Mouse (Mus musculus) testis, postnatal 14 days (tissue): ENCODE measurements at regions not wholly inside any gene's neighbourhood (a gene's known extent, or its start where the extent isn't known, plus 50 kb on each side); places are given as distances from the start of the nearest gene placed in this dataset.
A peak's percentile ranks its signal among the peaks of the same experiment; 100 is the strongest.

Experiments used
- DNase-seq: peaks from one replicate; pipeline ENCODE4 v3.0.0; 2021; ENCODE audit warnings: low spot score

- no peak for DNase-seq
Observed at GRCm38 (mm10) chr1:185619011-185619410, 164.4 kb downstream of the Slc30a10 start.

- DNase-seq, result no peak
Observed at GRCm38 (mm10) chr1:185628401-185628800, 173.8 kb downstream of the Slc30a10 start.

- no peak for DNase-seq
Observed at GRCm38 (mm10) chr1:185629976-185630375, 175.3 kb downstream of the Slc30a10 start.

- DNase-seq, result no peak
Observed at GRCm38 (mm10) chr1:185638631-185639030, 184.0 kb downstream of the Slc30a10 start.

GRCm38 (mm10) chr1:185639486-185639885 is 184.8 kb downstream of the Slc30a10 start:
- DNase-seq, result no peak

GRCm38 (mm10) chr1:185644026-185644425 is 189.4 kb downstream of the Slc30a10 start:
- DNase-seq, result no peak

- DNase-seq, result no peak
Observed at GRCm38 (mm10) chr1:185648128-185648527, 193.5 kb downstream of the Slc30a10 start.

- DNase-seq, result no peak
Observed at GRCm38 (mm10) chr1:185648926-185649325, 194.3 kb downstream of the Slc30a10 start.

GRCm38 (mm10) chr1:185650926-185651325 is 196.3 kb downstream of the Slc30a10 start:
- DNase-seq, result peak; percentile 34

- DNase-seq, result no peak
Observed at GRCm38 (mm10) chr1:185655021-185655420, 200.4 kb downstream of the Slc30a10 start.

- no peak for DNase-seq
Observed at GRCm38 (mm10) chr1:185655461-185655860, 200.8 kb downstream of the Slc30a10 start.

GRCm38 (mm10) chr1:185657286-185657685 is 202.6 kb downstream of the Slc30a10 start:
- no peak for DNase-seq

GRCm38 (mm10) chr1:185659476-185659875 is 204.8 kb downstream of the Slc30a10 start:
- DNase-seq, result no peak

- DNase-seq, result no peak
Observed at GRCm38 (mm10) chr1:185662336-185662735, 207.7 kb downstream of the Slc30a10 start.

- no peak for DNase-seq
Observed at GRCm38 (mm10) chr1:185670029-185670741, 215.5 kb downstream of the Slc30a10 start.

GRCm38 (mm10) chr1:185672940-185673339 is 218.3 kb downstream of the Slc30a10 start:
- DNase-seq, result no peak

GRCm38 (mm10) chr1:185675674-185676420 is 221.2 kb downstream of the Slc30a10 start:
- no peak for DNase-seq

- peak; percentile 65 for DNase-seq
Observed at GRCm38 (mm10) chr1:185681610-185682457, 227.2 kb downstream of the Slc30a10 start.

- DNase-seq, result no peak
Observed at GRCm38 (mm10) chr1:185682458-185682750, 227.8 kb downstream of the Slc30a10 start.

GRCm38 (mm10) chr1:185684638-185685037 is 230.0 kb downstream of the Slc30a10 start:
- DNase-seq, result peak; percentile 33

GRCm38 (mm10) chr1:185688506-185688905 is 233.9 kb downstream of the Slc30a10 start:
- DNase-seq, result no peak

- no peak for DNase-seq
Observed at GRCm38 (mm10) chr1:185695394-185695793, 240.7 kb downstream of the Slc30a10 start.

- no peak for DNase-seq
Observed at GRCm38 (mm10) chr1:185699758-185700157, 245.1 kb downstream of the Slc30a10 start.
